Mouse (Mus musculus) bone marrow macrophage, adult 2 months (primary cell): ENCODE results near the gene Edem3. TPM values are rescaled to one million over a fixed set of nuclear protein-coding genes. Genes with fewer than 3 reads are reported as not detected.
A peak's percentile ranks its signal among the peaks of the same experiment; 100 is the strongest.

Source experiments
- H3K27ac ChIP-seq: 2 replicates; pipeline ENCODE4 v1.5.1; 2012; ENCODE audit warnings: low read depth, low read length; ENCODE audit not compliant: insufficient read depth
- H3K4me1 ChIP-seq: 2 replicates; pipeline ENCODE4 v1.6.1; 2012; ENCODE audit warnings: low read length; ENCODE audit not compliant: control insufficient read depth, insufficient read depth
- H3K4me3 ChIP-seq: 2 replicates; pipeline ENCODE4 v1.5.1; 2012; ENCODE audit warnings: mild to moderate bottlenecking, low read length, moderate library complexity; ENCODE audit not compliant: insufficient read depth
- CTCF ChIP-seq: IDR thresholded peaks from 2 replicates; pipeline ENCODE4 v1.5.1; 2012; ENCODE audit warnings: low read depth, mild to moderate bottlenecking, low read length, moderate library complexity
- POLR2A ChIP-seq: IDR thresholded peaks from 2 replicates; pipeline ENCODE4 v1.6.1; 2012; ENCODE audit warnings: mild to moderate bottlenecking, low read depth, low read length, borderline replicate concordance
- polyA plus RNA-seq: library from polyadenylated mRNA; stranded (reverse); fragments of >200 nt; gene quantifications from 2 replicates; pipeline ENCODE4 v1.2.4, GENCODE M21; 2012; ENCODE audit not compliant: missing spikeins, insufficient read depth, insufficient read length

Edem3 gene
- 19.6 and 23.3 TPM in 2 replicates for polyA plus RNA-seq

DNA sequence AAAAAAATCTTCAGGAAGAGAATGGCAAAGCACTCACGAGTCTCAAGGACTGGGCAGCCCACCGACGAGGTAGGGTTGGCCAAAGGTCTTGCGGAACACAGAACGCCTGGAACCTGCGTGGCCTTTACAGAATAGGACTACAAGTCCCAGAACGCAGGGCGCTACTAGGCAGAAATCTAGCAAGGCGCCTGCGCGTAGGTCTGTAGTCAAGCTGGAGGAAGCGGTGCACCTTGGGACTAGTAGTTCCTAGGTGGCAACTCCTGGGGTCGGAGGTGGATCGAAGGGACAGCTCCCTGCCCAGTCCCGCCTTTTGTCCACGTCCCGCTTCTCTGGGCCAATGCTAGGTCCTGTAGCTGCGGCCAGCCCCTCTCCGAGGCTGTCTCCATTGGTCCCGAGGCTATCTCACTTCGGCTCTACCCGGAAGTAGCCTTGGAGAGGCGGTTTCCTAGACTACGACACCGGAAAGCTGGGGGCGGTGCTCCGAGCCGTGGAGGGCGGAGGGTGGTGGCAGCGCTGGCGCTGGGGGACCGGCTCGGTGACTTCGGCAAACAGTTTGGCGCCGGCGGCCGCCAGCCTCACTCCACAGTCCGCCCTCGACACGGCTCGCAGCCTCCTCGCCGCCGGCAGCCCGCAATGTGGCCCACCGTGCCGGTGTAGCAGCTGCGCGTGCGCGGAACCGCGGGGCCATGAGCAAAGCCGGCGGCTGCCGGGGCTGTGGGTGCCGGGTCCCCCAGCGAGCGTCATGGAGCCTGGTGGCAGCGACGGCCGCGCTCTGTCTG, at the start of gene Edem3:
Edem3 (plus strand) TSS at position 491 of the 779 bp plus-strand sequence.
- TF ChIP-seq POLR2A (no peak), CTCF (no peak)
- 0 out of 2 replicates have a peak within 1 kb of the TSS, but pooled peaks have one; percentile 26 for H3K27ac ChIP-seq
- H3K4me1 ChIP-seq: peaks cover 8% of the 10 kb centered on the region; the same call in 1 of the 2 replicates
- H3K4me3 ChIP-seq: peak within 1 kb of the TSS; percentile 92

DNA sequence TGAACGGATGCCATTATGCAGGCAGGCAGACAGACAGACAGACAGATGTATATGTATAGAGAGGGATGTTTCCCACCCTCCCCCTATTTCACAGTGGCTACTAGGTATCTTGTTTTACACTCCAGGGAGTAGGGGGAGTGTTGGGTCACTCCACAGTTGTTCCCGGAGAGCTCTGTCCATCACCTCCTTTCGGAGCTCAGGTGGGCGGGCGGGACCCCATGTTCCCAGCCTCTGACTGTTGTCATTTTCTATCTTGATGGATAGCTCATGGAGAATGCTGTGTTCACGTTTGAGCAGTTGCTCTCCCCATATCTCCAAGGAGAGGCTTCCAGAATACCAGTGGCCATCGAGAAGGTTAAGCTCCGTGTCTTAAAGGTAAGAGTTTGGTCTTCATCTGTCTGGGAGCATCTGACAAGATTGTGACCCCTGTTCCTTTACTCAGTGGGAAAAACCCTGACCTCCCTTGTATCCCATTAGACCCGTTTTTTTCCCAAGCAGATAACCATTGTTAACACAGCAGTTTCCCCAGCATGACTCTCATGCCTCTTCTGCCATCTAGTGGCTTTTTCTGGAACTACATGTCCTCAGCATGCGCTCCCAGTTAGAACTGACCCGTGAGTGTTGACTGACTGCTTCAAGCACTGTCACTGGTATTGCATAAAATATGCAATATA, 49.3 kb upstream of the Edem3 start:
- Histone ChIP-seq H3K4me1 (peaks cover 24% of the 10 kb centered on the region), H3K4me3 (no peak overlapping the region), H3K27ac (no peak overlapping the region)
- TF ChIP-seq CTCF: 0 out of 2 replicates have a peak, but pooled peaks have one; percentile 17
- TF ChIP-seq POLR2A: no peak

DNA sequence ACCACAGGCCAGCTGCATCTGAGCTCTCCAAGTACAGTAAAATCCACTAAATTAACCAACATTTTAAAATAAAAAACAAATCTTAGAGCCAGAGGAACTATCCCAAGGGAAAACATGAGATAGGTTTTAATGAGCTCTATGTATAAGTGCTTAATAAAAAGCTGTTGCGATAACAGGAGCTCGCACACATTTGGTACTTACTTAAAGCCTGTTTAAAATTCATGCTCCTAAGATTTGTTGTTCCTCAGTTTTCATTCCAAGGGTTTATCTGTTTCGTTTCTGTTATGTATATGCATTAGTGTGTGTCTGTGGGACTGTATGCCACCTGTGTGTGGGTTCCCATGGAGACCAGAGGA, 48.8 kb upstream of the Edem3 start:
- Histone ChIP-seq H3K27ac (no peak overlapping the region), H3K4me3 (no peak overlapping the region), H3K4me1 (peaks cover 24% of the 10 kb centered on the region)
- TF ChIP-seq CTCF: no peak
- TF ChIP-seq POLR2A: no peak

DNA sequence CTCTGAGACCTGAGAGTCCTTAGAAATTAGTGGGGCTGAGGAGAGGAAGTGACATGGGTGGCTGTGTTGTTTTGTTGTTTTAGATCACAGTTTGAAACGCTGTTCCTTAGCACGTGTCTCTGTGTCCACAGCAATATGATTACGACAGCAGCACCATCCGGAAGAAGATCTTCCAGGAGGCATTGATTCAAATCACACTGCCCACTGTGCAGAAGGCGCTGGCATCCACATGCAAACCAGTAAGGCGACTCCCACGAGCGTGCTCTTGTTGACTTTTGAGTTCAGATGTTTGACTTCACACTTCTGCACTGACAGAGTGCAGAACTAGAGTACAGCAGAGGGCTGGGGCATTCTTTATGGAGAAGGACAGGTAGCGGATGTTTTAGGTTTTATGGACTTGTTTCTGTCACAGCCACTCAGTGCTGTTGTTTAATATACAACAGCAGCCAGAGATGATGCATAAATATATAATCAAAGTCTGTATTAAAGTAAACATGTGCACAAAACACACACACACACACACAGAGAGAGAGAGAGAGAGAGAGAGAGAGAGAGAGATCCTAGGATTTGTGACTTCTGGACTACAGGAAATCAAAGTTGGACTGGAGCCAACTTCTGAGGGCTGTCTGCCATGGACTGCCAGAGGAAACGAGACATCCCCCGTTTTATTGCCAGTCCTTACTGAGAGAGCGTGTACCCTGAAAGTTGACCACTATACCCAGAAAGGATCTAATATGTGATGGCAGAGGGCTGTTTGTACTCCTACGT, 46.0 kb upstream of the Edem3 start:
- Histone ChIP-seq H3K4me1 (peaks cover 12% of the 10 kb centered on the region), H3K4me3 (no peak overlapping the region), H3K27ac (no peak overlapping the region)
- no peak for TF ChIP-seq CTCF
- TF ChIP-seq POLR2A: no peak

DNA sequence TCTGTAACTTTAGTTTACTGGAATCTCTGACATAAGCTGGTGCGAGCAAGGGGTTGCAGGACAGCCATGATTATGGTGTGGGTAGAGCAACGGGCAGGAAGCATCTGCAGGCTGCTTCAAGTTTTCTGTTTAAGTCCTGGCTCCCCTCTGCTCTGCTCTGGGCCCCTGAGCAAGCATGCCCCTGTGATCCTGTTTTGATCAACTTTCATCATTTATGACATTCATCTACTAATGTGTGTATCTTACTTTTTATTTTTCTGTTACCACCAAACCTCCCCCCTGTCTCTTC, 45.5 kb upstream of the Edem3 start:
- H3K4me1 ChIP-seq: peaks cover 12% of the 10 kb centered on the region
- TF ChIP-seq POLR2A (no peak), CTCF (no peak)
- H3K4me3 ChIP-seq: no peak overlapping the region
- H3K27ac ChIP-seq: no peak overlapping the region

DNA sequence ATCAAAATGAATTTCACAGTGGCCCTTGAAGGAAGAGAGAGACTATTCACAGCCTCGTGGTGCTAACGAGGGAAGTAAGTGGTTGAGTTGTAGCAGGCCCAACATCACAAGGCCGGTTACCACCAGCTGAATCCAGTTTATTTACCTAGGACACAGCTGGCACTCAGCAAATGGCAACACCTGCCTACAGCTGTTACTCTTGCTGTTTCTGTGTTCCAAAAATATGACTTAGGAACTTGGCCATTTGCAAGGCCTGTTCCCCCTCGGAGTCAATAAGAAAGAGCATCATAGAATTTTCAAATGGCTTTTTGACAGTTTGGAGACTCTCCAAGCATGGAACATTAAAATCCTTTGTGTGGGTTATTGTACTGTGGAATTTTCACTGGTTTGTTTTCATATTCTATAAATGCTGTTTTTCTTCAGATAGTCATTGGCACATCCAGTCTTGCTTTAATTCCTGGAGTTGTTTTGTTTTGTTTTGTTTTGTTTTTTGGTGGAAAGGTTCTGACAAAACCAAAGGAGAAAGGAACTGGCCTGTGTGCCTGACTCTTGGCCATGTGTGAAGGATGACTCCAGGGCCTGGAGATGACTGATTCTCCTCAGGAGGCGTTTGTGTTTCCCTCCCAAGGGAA, 44.6 kb upstream of the Edem3 start:
- H3K4me1 ChIP-seq: peaks cover 12% of the 10 kb centered on the region
- no peak overlapping the region for H3K27ac ChIP-seq
- TF ChIP-seq POLR2A: no peak
- no peak overlapping the region for H3K4me3 ChIP-seq

DNA sequence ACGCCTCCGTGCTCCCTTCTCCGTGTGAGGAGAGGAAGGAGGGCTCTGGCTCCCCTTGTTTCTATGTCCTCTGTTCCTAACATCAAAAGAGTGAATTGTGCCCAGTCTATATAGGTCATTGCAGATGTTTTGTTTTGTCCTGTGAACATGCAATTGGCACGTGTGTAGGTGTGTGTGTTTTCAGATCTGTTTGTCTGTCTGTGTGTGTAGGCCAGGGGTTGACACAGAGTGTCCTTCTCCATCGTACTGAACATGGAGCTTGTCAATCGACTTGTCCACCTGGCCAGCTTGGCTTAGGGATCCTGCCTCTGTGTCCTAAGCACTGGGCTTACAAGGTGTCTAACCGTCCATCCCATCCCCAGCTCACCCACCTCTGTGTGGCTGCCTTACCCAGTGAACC, 44.1 kb upstream of the Edem3 start:
- no peak for TF ChIP-seq CTCF
- TF ChIP-seq POLR2A: no peak
- no peak overlapping the region for H3K27ac ChIP-seq

DNA sequence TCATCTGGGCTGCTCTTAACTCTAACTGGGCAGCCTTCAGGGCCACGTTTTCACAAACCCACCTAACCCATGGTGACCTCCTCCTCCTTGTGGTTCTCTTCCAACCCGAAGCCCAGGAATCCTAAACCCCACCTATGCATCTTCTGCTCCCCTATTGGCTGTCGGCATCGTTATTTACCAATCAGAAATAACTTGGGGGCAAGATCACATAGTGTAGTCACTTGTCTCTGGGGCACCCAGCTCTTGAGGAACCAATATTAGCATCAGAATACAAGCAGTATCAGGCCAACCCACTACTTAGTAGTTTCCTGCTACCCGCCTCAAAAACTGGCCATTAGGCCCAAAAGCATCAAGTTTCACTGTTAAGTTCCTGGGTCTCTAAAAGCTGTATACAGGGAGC, 42.5 kb upstream of the Edem3 start:
- no peak overlapping the region for H3K27ac ChIP-seq
- no peak overlapping the region for H3K4me3 ChIP-seq
- no peak for TF ChIP-seq CTCF
- no peak for TF ChIP-seq POLR2A
- peaks cover 12% of the 10 kb centered on the region for H3K4me1 ChIP-seq

More for the DNA sequence above, 44.1 kb upstream of the Edem3 start:
- no peak overlapping the region for H3K4me3 ChIP-seq
- peaks cover 12% of the 10 kb centered on the region for H3K4me1 ChIP-seq

DNA sequence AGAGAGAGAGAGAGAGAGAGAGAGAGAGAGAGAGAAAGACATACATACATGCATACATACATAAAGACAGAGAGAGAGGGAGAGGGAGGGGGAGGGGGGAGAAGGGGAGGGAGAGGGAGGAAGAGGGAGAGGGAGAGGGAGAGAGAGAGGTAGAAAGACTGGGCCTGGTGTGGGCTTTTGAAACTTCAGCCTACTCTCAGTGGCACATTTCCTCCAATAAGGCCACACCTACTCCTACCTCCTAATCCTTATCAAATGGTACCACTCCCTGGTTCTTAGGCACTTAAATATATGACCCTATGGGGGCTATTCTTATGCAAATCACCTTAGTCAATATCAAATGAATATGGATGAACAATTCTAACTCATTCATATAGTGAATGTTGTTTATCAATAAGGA, 41.5 kb upstream of the Edem3 start:
- H3K4me3 ChIP-seq: no peak overlapping the region
- no peak overlapping the region for H3K27ac ChIP-seq
- H3K4me1 ChIP-seq: peaks cover 16% of the 10 kb centered on the region
- TF ChIP-seq POLR2A (no peak), CTCF (no peak)
